Mouse (Mus musculus) stomach, embryonic 16.5 days (tissue): Measurements from ENCODE around the gene Scube3. TPM values are rescaled to one million over a fixed set of nuclear protein-coding genes. Genes with fewer than 3 reads are reported as not detected.

Experiments used
- ATAC-seq: fragments of 200-750 bp; cut with Nextera tagmentation; 2 replicates; pipeline ENCODE4 v1.8.0; 2017; ENCODE audit warnings: moderate number of reproducible peaks, moderate TSS enrichment; ENCODE audit not compliant: insufficient read depth, low FRiP score
- H3K27ac ChIP-seq: fragments of 300-500 bp; sonication (generic); 2 replicates; pipeline ENCODE4 v1.5.1; 2014; ENCODE audit warnings: low read length
- H3K27me3 ChIP-seq: fragments of 300-500 bp; sonication (generic); 2 replicates; pipeline ENCODE4 v1.6.1; 2014; ENCODE audit warnings: low read length, control low read depth, mixed read lengths; ENCODE audit not compliant: control insufficient read depth, insufficient read depth
- H3K36me3 ChIP-seq: fragments of 300-500 bp; sonication (generic); 2 replicates; pipeline ENCODE4 v1.6.1; 2014; ENCODE audit warnings: low read length; ENCODE audit not compliant: control insufficient read depth, insufficient read depth
- H3K4me1 ChIP-seq: fragments of 300-500 bp; sonication (generic); 2 replicates; pipeline ENCODE4 v1.6.1; 2014; ENCODE audit warnings: low read length, control low read depth, mixed read lengths; ENCODE audit not compliant: control insufficient read depth, insufficient read depth
- H3K4me2 ChIP-seq: fragments of 300-500 bp; sonication (generic); 2 replicates; pipeline ENCODE4 v1.6.1; 2014; ENCODE audit warnings: low read depth, low read length, mixed read lengths
- H3K4me3 ChIP-seq: fragments of 300-500 bp; sonication (generic); replicated peaks from 2 replicates; pipeline ENCODE4 v1.5.1; 2014; ENCODE audit warnings: mild to moderate bottlenecking, low read length
- H3K9ac ChIP-seq: fragments of 300-500 bp; sonication (generic); 2 replicates; pipeline ENCODE4 v1.6.1; 2014; ENCODE audit warnings: low read length
- H3K9me3 ChIP-seq: fragments of 300-500 bp; sonication (generic); replicated peaks from 2 replicates; pipeline ENCODE4 v1.6.1; 2016; ENCODE audit warnings: low read length, control low read depth; ENCODE audit not compliant: control insufficient read depth
- WGBS: fragments of 180-500 bp; shearing (Covaris S2); extraction: QIAGEN DNeasy Blood & Tissue Kit; methylation state at CpG from one replicate; pipeline ENCODE4 v1.1.7; 2014; 5-methylcytosine and 5-hydroxymethylcytosine counted together
- polyA plus RNA-seq: library from polyadenylated mRNA; unstranded; fragments of >200 nt; fragmentation: Nextera tagmentation; extraction: Ambion mirVana; gene quantifications from 2 replicates; pipeline ENCODE4 v1.2.1, GENCODE M21; 2015

Scube3 gene
- polyA plus RNA-seq, 1 experiment from 2014 or later = 1.3 TPM

DNA sequence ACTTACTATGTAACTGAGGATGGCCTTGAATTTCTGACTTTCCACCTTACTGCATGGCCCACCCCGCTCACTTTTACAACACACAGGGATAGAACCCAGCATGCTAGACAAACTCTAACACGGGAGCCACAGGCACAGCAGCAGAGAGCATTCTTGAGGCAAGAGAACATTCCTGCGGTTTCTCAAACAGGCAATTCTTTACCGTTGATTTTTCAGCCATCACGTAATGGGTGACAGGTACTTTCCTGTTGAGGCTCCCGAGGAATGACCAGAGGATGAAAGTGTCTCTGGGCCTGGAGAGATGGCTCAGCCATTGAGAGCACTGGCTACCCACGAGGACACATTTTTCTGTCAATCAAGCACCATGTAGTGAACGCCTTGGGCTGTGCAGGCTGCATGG lies 17.6 kb upstream of the Scube3 start:
- WGBS = 59% methylated on average over 8 of the region's 8 CpGs
- H3K27me3 ChIP-seq = no peaks in the 10 kb centered on the region
- H3K27ac ChIP-seq = no peak overlapping the region
- H3K9ac ChIP-seq = no peak overlapping the region
- no peak overlapping the region for H3K4me2 ChIP-seq
- H3K4me1 ChIP-seq = no peaks in the 10 kb centered on the region
- H3K9me3 ChIP-seq = no peaks in the 10 kb centered on the region
- no peaks in the 10 kb centered on the region for H3K36me3 ChIP-seq
- 0 out of 2 replicates have a peak, but pooled peaks have one; percentile 13 for ATAC-seq
- H3K4me3 ChIP-seq = no peak overlapping the region

DNA sequence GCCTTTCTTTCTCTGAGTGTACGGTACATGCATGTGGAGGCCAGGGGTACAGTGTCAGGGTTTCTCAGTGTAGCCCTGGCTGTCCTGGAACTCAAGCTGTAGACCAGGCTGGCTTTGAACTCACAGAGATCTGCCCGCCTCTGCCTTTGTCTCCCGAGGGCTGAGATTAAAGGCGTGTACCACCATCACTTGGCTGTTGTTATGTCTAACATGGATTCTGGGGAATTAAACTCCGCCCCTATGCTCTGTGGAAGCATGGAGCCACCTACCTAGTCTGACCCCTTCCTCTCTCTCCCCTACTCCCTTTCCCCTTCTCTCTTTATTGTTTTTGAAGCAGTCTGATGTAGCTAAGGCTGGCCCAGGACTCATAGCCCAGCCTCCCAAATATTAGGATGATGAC lies 12.1 kb upstream of the Scube3 start:
- no peak overlapping the region for H3K4me3 ChIP-seq
- no peak overlapping the region for H3K9ac ChIP-seq
- no peaks in the 10 kb centered on the region for H3K27me3 ChIP-seq
- H3K27ac ChIP-seq = no peak overlapping the region
- 89% methylated on average over 5 of the region's 5 CpGs for WGBS
- H3K9me3 ChIP-seq = no peaks in the 10 kb centered on the region
- no peak for ATAC-seq
- H3K36me3 ChIP-seq = no peaks in the 10 kb centered on the region
- no peak overlapping the region for H3K4me2 ChIP-seq
- no peaks in the 10 kb centered on the region for H3K4me1 ChIP-seq

DNA sequence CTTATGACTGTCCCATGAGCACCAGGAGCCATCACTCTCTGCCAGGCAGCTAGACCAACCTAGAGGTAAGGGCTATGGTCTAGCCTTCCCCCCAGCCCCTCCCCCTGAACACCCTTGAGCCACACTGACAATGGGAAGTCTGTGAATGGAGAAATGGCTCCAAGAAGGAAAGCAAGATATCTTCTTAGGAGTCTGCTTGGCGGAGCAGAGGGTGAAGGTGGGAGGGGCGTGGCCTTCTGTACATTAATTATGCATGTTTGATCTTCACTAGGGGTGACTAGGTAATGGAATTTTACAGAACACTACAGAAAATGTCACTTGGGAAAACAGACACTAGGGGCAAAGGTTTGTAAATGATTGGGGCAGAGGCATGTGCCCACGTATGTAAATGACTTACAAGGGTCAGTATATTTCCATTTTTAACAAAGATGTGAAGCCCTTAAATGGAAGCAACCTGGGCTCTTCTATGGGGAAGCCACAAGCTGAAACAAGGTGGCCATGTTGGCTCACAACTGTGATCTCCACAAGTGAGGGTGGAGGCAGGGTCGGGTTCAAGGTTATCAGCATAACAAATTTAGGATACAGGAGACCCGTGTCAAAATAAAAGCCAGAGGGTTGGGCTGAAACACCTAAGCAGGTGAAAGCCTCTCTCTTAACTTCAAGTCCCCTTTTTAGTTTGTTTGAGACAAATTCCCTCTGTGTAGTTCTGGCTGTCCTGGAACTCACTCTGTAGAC lies 11.4 kb upstream of the Scube3 start:
- H3K9ac ChIP-seq = no peak overlapping the region
- no peak overlapping the region for H3K27ac ChIP-seq
- no peaks in the 10 kb centered on the region for H3K4me1 ChIP-seq
- H3K4me3 ChIP-seq = no peak overlapping the region
- H3K36me3 ChIP-seq = no peaks in the 10 kb centered on the region
- WGBS = 57% methylated on average over 5 of the region's 5 CpGs
- no peak overlapping the region for H3K4me2 ChIP-seq
- H3K9me3 ChIP-seq = no peaks in the 10 kb centered on the region
- H3K27me3 ChIP-seq = no peaks in the 10 kb centered on the region
- no peak for ATAC-seq

DNA sequence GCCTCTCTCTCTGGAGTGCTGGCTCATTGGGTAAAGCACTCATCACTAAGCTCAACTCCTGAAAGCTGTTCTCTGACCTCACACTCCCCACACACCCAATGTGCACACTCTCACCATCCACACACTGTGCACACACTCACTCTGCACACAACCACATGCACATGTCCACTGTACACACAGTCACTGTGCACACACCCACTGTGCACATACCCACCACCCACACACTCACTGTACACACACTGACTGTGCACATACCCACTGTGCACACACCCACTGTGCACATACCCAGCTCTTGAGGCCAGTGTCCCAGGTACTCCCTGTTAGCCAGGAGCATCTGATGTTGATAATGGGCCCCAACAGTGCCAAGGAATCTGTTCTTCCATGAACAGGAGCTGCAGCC lies 10.8 kb upstream of the Scube3 start:
- no peaks in the 10 kb centered on the region for H3K4me1 ChIP-seq
- H3K36me3 ChIP-seq = no peaks in the 10 kb centered on the region
- peak; percentile 33; the same call in 1 of the 2 replicates for ATAC-seq
- H3K4me2 ChIP-seq = no peak overlapping the region
- H3K4me3 ChIP-seq = no peak overlapping the region
- H3K27me3 ChIP-seq = no peaks in the 10 kb centered on the region
- no peak overlapping the region for H3K27ac ChIP-seq
- H3K9me3 ChIP-seq = no peaks in the 10 kb centered on the region
- H3K9ac ChIP-seq = no peak overlapping the region

DNA sequence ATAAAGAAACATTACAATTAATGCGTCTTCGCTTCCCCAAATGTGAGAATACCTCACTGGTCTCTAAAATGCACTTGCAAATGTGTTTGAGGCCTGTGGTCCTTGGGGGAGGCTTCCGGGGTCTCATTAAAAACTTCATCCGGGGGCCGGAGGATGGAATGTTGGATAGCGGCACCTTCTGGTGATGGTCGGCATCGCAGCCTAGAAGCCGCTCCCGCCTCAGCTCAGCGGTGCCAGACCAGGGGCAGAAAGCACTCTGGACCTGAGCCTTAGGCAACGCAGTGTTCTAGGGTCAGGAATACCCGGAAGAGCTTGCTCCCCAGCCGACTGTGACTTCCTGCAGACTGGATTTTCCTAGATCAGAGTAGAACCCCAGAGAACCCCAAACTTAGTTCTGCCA lies 8.7 kb upstream of the Scube3 start:
- no peak overlapping the region for H3K4me2 ChIP-seq
- no peak overlapping the region for H3K9ac ChIP-seq
- no peak for ATAC-seq
- 10% methylated on average over 14 of the region's 14 CpGs for WGBS
- no peaks in the 10 kb centered on the region for H3K4me1 ChIP-seq
- H3K9me3 ChIP-seq = no peaks in the 10 kb centered on the region
- H3K27ac ChIP-seq = no peak overlapping the region
- no peaks in the 10 kb centered on the region for H3K27me3 ChIP-seq
- no peak overlapping the region for H3K4me3 ChIP-seq
- H3K36me3 ChIP-seq = no peaks in the 10 kb centered on the region

DNA sequence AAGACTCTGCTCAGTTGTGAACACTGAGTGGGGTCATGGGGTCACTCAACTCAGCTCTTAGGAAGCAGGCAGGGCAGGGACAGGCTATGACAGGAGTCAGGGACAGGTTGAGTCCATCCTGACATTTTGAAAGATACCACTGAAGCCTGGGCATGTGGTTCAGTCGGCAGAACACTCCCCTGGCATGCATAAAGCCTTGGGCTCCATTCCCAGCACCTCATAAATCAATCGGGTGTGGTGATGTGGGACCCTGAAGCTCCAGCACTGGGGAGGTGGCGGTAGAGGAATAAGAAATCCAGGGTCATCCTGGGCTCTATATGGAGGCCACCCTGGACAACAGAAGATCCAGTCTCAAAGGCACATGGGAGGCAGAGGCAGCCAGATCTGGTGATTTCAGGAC lies 6.4 kb upstream of the Scube3 start:
- Histone ChIP-seq H3K36me3 (no peaks in the 10 kb centered on the region), H3K4me3 (no peak overlapping the region), H3K27me3 (peaks cover 2% of the 10 kb centered on the region), H3K9ac (no peak overlapping the region), H3K4me1 (no peaks in the 10 kb centered on the region), H3K4me2 (no peak overlapping the region), H3K27ac (no peak overlapping the region), H3K9me3 (no peaks in the 10 kb centered on the region)
- 55% methylated on average over 3 of the region's 3 CpGs for WGBS
- no peak for ATAC-seq

DNA sequence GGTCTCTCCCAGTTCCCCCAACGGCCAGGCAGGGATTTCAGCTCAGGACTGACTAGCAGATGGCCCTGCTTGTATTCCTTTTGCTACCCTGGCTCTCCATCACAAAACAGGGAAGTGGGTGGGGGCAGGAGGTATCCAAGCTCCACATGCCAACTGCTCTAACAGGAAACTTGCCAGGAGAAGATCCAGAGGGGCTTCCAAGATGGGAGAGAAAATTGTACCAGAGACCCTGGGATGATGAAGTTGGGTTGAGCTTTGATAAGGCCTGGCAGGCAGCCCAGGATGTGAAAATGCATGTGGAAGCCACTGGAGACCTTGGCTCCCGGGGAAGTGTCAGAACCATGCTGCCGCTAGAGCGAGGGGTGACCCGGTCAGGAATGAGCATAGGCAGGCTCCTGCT lies 5.7 kb upstream of the Scube3 start:
- peaks cover 8% of the 10 kb centered on the region for H3K27me3 ChIP-seq
- 33% methylated on average over 5 of the region's 5 CpGs for WGBS
- no peak overlapping the region for H3K27ac ChIP-seq

DNA sequence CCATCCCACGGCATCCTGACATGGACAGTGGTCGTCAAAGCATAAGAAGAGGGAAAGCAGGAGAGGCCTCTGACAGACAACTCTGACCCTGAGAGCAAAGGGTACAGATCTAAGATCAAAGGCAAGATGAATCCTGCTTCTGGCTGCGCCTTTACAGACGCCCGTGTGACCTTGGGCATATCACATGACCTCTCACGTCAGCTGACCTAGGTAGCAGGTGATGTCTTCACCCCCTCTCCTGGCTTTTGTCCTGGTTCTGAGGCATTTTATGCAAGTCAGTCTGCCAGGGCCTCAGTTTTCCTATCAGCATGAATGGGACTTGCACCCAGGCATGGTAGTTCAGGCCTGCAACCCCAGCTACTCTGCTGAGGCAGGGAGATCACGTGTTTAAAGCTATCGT lies 3.9 kb upstream of the Scube3 start:
- no peak for ATAC-seq
- 85% methylated on average over 8 of the region's 8 CpGs for WGBS
- no peaks in the 10 kb centered on the region for H3K9me3 ChIP-seq
- no peak overlapping the region for H3K27ac ChIP-seq
- H3K27me3 ChIP-seq = peaks cover 14% of the 10 kb centered on the region
- no peak overlapping the region for H3K9ac ChIP-seq
- H3K36me3 ChIP-seq = no peaks in the 10 kb centered on the region
- H3K4me1 ChIP-seq = peaks cover 18% of the 10 kb centered on the region
- H3K4me2 ChIP-seq = no peak overlapping the region
- H3K4me3 ChIP-seq = no peak overlapping the region

More for the DNA sequence above, 5.7 kb upstream of the Scube3 start:
- H3K9me3 ChIP-seq = no peaks in the 10 kb centered on the region
- H3K4me1 ChIP-seq = peaks cover 5% of the 10 kb centered on the region; the same call in 1 of the 2 replicates
- H3K4me3 ChIP-seq = no peak overlapping the region
- H3K4me2 ChIP-seq = no peak overlapping the region
- no peak overlapping the region for H3K9ac ChIP-seq
- ATAC-seq = no peak
- H3K36me3 ChIP-seq = no peaks in the 10 kb centered on the region

DNA sequence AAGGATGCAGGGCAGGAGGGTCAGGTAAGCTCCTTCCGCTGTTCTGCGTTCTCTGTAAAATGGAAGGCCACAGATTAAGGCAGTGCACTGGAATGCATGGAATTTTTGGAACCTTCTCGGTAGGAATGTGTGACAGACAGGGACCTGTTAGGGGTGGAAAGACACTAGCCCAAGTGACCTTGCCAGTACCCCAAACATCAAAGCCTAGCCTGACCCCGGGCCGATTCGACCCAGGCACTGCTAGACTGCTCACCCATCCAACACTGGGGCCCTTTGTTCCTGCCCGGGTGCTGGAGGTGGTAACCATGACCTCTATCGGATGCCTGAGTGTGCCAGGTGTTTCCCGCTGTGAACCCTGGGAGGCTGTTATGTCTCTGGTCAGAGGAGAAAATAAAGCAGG lies 3.3 kb upstream of the Scube3 start:
- Histone ChIP-seq H3K4me3 (no peak overlapping the region), H3K9ac (no peak overlapping the region), H3K4me2 (no peak overlapping the region), H3K27me3 (peaks cover 14% of the 10 kb centered on the region), H3K27ac (no peak overlapping the region), H3K36me3 (no peaks in the 10 kb centered on the region), H3K9me3 (no peaks in the 10 kb centered on the region), H3K4me1 (peaks cover 23% of the 10 kb centered on the region)
- ATAC-seq = no peak
- 55% methylated on average over 9 of the region's 9 CpGs for WGBS
